Mouse (Mus musculus) mouse trophoblast stem cell (cell line): ENCODE results near the gene Zswim5.

Experiments
- in situ Hi-C, 2 experiments: fragments of 300-500 bp; cut with MseI, MboI; formaldehyde crosslinking; loops; 2 replicates in 1 of 2; 3 replicates in 1 of 2; pipeline ENCODE4 v1.15.1; 2025

The Zswim5 gene

DNA sequence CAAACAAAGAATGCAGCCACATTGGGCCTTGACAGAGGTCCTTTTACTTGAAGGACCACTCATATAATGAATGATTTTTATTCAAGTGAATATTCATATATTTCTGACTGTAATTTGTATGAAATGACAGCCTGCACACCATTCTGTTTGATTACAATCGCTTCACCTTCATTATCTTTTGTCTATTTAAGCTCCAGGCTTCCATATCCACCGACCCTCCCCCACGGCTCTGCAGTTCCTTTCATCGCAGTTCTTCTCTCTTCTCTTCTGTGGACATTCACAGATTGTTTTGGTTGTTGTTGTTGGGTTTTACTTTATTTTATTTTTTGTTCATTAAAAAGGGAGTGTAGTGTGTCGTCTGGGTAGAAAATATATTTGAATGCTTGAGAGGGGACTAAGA is 34.0 kb downstream of the Zswim5 start:
- in situ Hi-C loops = no loop called here

DNA sequence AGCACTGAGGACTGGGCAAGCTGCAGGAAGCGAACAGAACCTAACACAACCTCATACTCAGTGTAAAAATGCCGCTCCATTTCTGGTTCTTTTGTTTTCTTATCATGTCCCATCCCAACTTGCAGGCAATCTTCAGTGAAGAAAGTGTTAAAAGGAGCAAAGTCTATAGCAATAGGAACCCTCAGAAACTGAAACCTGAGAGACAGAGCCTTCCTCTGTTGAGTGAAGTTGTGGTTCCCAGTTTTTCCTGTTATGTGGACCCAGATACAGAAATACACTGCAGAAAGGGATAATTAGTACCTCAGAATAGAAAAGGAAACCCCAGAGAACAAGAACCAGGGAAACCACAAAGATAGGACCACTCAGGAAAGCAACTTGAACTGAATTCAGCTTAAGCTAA is 36.1 kb downstream of the Zswim5 start:
- in situ Hi-C loops = no loop called here

DNA sequence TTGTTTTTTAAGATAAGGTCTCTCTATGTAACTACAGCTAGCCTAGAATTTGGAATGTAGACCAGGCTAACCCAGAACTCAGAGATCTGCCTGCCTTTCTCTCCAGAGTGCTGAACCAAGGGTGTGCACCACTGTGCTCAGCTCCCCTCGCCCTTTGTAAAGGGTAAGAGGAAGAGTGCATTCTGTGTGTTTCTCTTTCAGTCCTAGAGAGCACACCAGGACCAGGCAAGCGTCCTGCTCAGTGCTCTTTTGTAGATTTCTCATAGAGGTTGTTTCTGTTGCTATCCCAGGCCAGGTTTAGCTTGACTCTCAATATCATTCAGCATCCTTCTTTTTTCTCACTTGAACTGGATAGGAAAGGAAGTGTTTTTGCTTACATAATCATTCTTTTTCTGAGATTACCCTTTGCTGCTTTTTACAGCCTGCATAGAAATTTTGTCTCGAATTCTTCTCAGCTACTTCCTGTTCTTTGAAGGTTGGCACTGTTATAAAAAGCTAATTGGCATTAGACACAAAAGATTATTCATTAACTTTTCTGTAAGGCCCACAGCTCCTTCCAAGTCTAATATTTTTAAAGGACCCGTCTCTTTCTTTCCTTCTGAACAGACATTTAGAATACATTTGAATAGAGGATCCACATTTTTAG is 51.0 kb downstream of the Zswim5 start:
- in situ Hi-C loops = no loop called here

DNA sequence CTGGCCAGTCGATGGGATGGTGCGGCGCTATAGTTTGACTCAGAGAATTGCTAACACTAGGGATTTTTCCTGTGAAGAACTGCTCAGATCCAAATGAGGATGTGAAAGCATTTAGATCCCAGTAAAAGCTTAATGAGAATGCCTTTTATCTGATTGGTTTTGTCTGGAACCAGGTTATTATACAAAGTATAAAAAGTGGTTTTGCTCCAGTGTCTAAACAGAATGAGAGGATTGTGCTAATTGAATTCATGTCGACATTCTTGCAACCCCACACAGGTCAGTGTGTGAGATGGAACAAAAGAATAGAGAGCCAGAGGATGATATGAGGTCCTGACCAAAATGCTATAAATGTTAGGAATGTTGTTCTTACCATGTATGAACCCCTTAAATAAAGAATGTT is 62.4 kb downstream of the Zswim5 start:
- in situ Hi-C loops = no loop called here

DNA sequence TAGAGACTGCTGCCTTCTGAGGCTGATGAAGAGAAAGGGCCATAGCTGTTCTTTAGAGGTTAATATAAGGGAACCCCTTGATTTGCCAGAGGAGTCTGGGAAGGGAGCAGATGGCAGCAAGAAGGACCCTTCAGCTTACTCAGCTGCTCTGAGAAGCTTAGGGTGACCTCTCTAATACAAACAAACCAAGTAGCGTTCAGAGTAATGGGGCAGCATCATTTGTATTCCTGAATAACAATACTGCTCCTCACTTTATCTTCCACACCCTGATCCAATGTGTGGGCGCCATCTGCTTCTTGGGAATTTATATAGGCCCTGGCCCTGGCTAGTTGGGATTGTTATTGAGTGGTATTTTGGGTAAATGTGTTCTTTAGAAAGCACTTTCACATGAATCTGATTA is 65.5 kb downstream of the Zswim5 start:
- in situ Hi-C loops = no loop called here

DNA sequence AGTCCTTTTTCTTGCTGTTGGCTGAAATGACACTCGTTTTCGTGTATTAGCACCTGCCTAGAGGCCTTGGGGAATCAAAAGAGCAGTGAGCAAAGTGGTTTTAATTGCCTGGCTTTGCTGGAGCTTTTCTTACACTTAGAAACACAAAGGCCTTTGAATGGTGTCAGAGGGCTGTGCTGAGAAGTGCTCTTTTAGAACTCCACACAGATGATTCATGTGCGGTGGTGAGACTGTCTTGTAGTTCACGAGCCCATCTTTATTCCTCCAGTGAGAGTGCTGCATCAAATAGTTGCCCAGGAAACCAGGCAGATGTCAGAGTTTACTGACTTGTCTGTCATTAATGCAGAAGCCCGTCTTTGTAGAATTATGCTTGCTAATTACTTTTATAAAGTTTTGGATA is 66.9 kb downstream of the Zswim5 start:
- in situ Hi-C loops = no loop called here

DNA sequence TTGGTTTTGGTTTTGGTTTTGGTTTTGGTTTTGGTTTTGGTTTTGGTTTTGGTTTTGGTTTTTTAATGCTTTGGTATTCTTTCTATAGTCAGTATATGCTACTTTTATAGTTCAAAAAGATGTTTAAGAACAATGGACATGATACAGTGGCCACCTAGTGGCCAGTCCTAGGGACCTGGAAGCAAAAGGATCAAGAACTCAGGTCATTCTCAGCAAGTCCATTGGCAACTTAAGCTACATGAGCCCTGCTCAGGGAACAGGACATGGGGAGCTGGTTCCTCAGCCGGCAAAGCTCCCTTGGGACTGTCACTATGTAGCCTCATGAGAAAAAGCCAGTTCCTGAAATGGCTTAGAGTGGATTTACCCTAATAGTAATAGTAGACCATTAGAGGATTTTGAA is 74.5 kb downstream of the Zswim5 start:
- in situ Hi-C loops = no loop called here

DNA sequence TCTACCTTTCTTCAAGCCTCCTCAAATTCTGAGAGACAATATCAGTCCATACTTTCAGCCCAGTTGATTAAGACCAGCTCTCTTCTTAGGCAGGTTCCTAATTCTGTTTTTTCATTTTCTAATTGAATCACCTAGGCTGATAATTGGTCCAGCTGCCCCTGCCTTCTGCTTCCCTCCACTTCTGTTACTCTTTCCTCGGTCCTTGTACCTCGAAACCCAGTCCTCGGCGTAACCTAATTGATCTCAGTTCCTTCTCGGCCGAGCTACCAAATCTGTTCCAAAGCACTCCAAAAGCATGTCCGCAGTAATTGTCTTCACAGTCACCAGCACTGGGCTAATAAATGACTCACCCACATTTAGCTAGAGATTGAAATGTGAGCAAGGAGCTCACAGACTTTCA is 77.8 kb downstream of the Zswim5 start:
- in situ Hi-C loops = no loop called here

DNA sequence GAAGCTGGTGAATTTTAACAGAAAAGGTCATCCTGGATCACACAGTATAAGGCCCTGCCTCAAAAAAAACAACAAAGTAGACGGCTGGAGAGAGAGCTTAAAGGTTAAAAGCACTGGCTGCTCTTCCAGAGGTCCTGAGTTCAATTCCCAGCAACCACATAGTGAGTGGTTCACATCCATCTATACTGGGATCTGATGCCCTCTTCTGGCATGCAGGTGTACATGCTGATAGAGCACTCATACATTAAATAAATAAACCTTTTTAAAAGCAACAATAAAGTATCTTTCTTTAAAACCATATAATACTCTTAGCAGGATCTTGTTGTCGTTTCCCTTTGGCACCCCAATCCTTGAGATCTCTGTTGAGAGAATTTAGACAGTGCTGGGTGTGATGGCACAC is 99.3 kb downstream of the Zswim5 start:
- in situ Hi-C loops = loop anchor here in 1 of 2 experiments (10.0 kb wide), 1 partner anchor 142 kb away; no protein-coding TSS in a partner anchor

DNA sequence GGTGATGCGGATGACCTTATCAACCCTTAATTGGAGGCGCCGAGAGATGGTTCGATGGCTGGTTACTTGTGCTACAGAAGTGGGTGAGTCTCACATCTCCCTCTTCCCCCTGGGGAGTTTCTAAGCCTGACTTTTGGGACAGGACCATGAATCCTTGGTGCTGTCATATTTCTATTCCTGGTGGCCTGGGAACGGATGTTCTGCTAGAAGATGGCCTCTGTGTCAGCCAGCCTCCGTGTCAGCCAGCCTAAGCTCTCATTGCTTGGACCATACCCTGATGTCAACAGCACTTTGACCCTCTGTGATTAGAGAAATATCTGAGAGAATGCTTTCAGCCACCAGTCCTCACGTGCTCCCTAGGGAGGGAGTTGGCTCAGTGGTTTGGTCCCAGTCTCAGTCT is 108.5 kb downstream of the Zswim5 start:
- in situ Hi-C loops = no loop called here

DNA sequence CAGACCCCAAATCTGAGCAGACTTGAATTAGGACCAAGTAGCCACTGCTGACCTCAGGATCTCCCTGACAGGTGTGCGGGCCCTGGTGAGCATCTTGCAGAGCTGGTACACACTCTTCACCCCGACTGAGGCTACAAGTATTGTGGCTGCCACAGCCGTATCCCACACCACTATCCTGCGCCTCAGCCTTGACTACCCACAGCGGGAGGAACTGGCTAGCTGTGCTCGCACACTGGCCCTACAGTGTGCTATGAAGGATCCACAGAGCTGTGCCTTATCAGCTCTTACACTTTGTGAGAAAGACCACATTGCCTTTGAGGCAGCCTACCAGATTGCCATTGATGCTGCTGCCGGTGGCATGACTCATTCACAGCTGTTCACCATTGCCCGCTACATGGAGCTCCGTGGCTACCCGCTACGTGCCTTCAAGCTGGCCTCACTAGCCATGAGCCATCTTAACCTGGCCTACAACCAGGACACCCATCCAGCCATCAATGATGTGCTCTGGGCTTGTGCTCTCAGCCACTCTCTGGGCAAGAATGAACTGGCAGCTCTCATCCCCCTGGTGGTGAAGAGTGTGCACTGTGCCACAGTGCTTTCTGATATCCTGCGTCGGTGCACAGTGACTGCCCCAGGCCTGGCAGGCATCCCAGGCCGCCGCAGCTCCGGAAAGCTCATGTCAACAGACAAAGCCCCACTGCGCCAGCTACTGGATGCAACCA is 109.4 kb downstream of the Zswim5 start:
- in situ Hi-C loops = no loop called here

DNA sequence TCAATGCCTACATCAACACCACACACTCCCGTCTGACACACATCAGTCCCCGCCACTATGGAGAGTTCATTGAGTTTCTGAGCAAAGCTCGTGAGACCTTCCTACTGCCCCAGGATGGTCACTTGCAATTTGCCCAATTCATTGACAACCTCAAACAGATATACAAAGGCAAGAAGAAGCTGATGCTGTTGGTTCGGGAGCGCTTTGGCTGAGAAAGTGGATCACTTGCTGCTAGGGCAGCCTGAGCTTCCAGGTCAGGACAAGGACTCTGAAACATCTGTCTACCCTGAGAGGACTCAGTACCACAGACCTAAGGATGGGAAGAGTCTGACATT is 109.9 kb downstream of the Zswim5 start:
- in situ Hi-C loops = no loop called here

DNA sequence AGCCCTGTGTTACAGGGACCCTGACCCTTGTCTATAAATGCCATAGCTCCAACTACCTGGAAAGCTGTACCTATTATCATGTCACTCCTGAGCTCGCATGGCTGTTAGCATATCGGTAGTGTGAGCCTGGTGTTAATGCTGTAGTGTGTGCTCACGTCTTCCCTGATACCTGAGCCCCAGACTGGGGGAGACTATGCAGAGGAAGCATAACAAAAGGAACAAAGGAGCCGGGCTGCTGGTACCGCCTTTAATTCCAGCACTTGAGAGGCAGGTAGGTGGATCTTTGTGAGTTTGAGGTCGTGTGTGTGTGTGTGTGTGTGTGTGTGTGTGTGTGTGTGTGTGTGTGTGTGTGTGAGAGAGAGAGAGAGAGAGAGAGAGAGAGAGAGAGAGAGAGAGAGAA is 112.6 kb downstream of the Zswim5 start:
- in situ Hi-C loops = loop anchor here (5.0 kb wide), 2 partner anchors 157 to 162 kb away; no protein-coding TSS in a partner anchor

DNA sequence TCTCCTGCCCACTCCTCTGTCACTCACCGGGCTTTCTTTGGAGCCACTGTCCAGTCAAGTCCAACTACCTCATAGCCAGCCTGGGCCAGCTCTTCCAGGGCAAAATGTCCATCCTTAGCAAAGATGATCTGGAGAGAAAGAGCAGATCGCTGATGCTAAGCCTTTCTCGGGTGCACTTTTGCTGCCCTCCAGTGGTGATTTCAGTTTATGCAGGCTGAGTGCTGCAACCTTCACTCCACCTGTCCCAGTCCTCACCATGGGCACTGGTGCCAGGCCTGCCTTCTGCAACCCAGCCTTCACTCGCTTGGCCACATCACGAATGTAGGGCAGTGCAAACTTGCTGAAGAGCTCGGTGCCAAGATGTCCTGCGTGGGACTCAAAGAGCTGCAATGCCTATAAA is 114.2 kb downstream of the Zswim5 start:
- in situ Hi-C loops = loop anchor here (5.0 kb wide), 2 partner anchors 159 to 164 kb away; no protein-coding TSS in a partner anchor

DNA sequence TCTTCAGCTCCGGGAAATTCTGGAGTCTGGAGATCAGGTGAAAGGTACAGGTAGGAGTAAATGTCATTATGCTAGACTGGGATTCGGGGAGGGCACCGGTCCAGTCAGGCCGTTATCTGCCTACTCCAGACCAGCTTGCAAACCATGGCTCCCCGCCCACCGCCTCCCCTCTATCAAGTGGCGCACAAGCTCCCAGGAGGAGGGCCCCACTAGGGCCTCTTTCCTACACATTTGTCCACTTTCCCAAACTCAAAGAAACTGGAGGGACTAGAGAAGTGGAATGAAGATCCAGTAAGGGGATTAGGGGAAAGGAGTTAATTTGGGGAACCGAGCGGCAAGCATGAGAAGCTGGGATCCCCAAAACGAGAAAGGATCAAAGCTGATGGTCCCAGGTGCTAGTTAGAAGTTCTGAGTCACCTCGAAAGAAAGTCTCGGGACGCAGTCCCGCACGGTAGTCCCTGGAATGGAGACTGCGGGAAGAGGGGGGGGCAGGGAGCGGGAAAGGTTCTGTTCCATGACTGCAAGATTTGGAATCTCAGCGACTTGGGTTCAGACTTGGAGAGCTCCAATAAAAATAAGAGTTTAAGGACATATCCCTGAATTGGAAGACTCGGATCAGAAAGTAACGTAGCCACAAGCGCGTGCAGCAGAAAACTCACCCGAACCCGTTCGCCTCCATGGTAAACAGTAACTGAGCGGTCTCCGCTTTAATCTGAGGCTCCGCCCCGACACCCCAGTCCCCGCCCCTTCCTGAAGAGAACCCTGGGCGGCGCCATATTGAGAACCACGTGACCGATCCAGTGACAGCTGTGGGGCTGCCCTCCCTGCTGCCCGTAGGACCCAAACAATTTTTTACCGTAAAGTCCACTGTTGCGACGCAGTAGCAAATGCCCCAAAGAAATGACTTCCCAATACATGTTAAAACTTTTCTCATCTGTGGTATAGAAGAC is 116.8 kb downstream of the Zswim5 start, which contains the start of gene Urod:
Gene Urod (minus strand): TSS at position 742 of the 950 bp plus-strand sequence.
- in situ Hi-C loops = loop anchor here (5.0 kb wide), 2 partner anchors 162 to 167 kb away; no protein-coding TSS in a partner anchor

DNA sequence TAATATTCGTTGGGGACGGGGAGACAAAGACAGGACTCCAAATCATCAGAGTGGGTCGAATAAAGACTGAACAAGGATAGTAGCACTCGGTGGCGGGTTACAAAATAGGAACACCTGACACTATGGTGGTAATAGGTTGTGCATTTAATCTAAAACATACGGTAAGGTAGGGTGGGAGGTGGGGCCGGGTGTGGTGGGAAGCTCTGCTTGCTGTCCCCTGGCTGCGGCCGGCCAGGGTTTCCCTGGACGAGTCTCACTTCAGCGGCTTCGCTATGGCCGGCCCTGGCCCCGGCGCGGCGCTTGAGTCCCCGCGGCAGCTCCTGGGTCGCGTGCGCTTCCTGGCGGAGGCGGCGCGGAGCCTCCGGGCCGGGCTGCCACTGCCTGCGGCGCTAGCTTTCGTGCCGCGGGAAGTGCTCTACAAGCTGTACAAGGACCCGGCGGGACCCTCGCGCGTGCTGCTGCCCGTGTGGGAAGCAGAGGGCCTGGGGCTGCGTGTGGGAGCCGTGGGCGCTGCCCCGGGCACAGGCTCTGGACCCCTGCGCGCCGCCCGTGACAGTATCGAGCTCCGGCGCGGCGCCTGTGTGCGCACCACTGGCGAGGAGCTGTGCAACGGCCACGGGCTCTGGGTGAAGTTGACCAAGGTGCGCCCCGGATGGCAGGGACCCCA is 118.1 kb downstream of the Zswim5 start, which contains the start of gene Hectd3:
Gene Hectd3 (plus strand): TSS at position 187 of the 667 bp plus-strand sequence.
- in situ Hi-C loops = no loop called here

DNA sequence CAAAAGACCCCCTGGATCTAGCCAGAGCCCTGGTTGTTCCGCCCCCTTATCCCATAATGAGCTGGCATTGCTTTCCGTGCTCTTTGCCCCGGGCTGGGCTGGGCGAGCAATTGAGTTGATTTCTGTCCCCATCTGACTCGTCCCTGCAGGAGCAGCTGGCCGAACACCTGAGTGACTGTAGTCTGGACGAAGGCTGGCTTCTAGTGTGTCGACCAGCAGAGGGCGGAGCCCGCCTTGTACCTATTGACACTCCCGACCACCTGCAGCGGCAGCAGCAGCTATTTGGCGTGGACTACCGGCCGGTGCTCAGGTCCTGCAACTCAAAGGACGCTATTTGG is 118.6 kb downstream of the Zswim5 start:
- in situ Hi-C loops = no loop called here

DNA sequence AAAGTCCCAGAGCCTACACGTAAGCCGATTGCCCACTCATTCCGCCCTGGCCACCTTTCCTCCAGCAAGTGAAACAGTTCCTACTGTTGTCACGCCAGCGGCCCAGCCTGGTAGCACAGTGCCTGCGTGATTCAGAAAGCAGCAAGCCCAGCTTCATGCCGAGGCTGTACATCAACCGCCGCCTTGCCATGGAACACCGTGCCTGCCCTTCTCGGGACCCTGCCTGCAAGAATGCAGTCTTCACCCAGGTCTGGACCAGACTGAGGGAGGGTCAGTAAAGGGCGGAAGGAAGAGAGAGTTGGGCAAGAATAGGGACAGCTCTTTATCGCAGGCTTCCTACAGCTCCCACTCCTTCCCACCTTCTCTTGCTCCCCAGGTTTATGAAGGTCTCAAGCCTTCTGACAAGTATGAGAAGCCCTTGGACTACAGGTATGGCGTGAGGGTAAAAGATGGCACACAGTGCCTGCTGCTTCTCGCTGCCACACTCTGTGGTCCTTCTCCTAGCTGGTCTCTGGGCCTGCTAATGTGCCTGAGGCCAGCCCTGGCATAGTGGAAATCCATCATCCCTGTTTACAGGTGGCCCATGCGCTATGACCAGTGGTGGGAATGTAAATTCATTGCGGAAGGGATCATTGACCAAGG is 122.5 kb downstream of the Zswim5 start:
- in situ Hi-C loops = no loop called here

DNA sequence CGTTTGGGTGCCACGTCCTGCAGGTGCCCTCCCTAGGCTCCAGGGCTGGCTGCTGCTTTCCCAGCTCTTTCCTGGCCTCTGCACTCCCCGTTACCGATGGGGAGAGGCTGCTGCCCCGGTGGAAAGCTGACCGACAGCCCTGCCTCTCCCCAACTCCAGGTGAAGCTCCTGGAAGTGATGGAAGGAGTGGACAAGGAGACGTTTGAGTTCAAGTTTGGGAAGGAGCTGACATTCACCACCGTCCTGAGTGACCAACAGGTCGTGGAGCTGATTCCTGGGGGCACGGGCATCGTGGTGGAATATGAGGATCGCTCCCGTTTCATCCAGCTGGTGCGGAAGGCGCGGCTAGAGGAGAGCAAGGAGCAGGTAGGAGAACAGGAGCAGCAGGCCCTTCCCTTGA is 124.8 kb downstream of the Zswim5 start:
- in situ Hi-C loops = no loop called here

DNA sequence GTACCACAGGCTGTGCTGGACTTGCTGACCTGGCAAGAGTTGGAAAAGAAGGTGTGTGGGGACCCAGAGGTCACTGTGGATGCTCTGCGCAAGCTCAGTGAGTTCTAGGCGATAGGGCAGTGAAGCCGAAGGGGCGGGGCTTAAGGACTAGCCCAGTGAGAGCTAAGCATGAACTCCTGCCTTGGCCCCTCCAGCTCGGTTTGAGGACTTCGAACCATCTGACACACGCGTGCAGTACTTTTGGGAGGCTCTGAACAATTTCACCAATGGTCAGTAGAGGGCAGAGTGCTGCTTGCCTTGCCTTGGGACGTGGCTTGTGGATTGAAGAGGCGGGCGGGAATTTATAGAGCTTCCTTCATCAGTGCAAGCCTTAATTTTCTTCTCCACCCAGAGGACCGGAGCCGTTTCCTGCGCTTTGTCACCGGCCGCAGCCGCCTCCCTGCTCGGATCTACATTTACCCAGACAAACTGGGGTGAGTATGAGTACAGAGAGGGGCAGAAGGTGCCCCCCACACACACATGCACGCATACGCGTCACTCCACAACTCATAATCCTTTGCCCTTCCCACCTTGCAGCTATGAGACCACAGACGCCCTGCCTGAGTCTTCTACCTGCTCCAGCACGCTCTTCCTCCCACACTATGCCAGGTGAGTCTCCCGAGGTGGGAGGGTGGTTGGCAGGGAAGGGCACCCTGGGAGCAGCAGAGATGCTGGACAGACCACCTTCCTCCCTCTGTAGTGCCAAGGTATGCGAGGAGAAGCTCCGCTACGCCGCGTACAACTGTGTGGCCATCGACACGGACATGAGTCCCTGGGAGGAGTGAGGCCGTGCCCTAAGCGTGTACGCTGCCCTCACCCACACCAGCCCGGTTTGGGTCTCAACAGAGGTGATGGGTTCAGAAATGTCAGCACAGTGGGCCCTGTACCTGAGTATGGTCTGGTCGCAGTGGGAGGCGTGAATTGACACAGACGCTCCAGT is 125.7 kb downstream of the Zswim5 start:
- in situ Hi-C loops = no loop called here
